Mouse (Mus musculus): ENCODE measurements around the gene Rab8a.
"Not testable (repeated sequence)": the region's sequence is repeated elsewhere in the genome, so short reads cannot be mapped to it uniquely, and the experiment has no call there.

Rab8a gene

GRCm38 (mm10) chr8:72160707-72161697 lies at the start of gene Rab8a:
TSS of gene Rab8a (plus strand) at chr8:72161200.
- peak; percentile 99 for DNase-seq (ENCODE audit: low spot score)

GRCm38 (mm10) chr8:72112486-72112885 lies 48.5 kb upstream of the Rab8a start:
- DNase-seq (ENCODE audit: low spot score) = no peak

- no peak for DNase-seq (ENCODE audit: low spot score)
Measured at GRCm38 (mm10) chr8:72115202-72115601, 45.8 kb upstream of the Rab8a start.

GRCm38 (mm10) chr8:72118616-72119015 lies 42.4 kb upstream of the Rab8a start:
- no peak for DNase-seq (ENCODE audit: low spot score)

- DNase-seq (ENCODE audit: low spot score) = not testable (repeated sequence)
Measured at GRCm38 (mm10) chr8:72121486-72121885, 39.5 kb upstream of the Rab8a start.

GRCm38 (mm10) chr8:72121997-72122396 lies 39.0 kb upstream of the Rab8a start:
- no peak for DNase-seq (ENCODE audit: low spot score)

GRCm38 (mm10) chr8:72127834-72128233 lies 33.2 kb upstream of the Rab8a start:
- DNase-seq (ENCODE audit: low spot score) = no peak

- no peak for DNase-seq (ENCODE audit: low spot score)
Measured at GRCm38 (mm10) chr8:72131251-72131650, 29.7 kb upstream of the Rab8a start.

- DNase-seq (ENCODE audit: low spot score) = no peak
Measured at GRCm38 (mm10) chr8:72131901-72132300, 29.1 kb upstream of the Rab8a start.

GRCm38 (mm10) chr8:72132417-72132816 lies 28.6 kb upstream of the Rab8a start:
- no peak for DNase-seq (ENCODE audit: low spot score)

GRCm38 (mm10) chr8:72132891-72133290 lies 28.1 kb upstream of the Rab8a start:
- no peak for DNase-seq (ENCODE audit: low spot score)

- DNase-seq (ENCODE audit: low spot score) = no peak
Measured at GRCm38 (mm10) chr8:72133507-72133906, 27.5 kb upstream of the Rab8a start.

- no peak for DNase-seq (ENCODE audit: low spot score)
Measured at GRCm38 (mm10) chr8:72134756-72135445, 26.1 kb upstream of the Rab8a start, which contains the start of gene Tpm4. TSS of gene Tpm4 (plus strand) at chr8:72134975.

GRCm38 (mm10) chr8:72135446-72136301 lies 25.3 kb upstream of the Rab8a start:
- DNase-seq (ENCODE audit: low spot score) = no peak

GRCm38 (mm10) chr8:72136302-72136978 lies 24.6 kb upstream of the Rab8a start:
- DNase-seq (ENCODE audit: low spot score) = no peak

GRCm38 (mm10) chr8:72137431-72137830 lies 23.6 kb upstream of the Rab8a start:
- DNase-seq (ENCODE audit: low spot score) = no peak

- DNase-seq (ENCODE audit: low spot score) = no peak
Measured at GRCm38 (mm10) chr8:72138456-72138855, 22.5 kb upstream of the Rab8a start.

GRCm38 (mm10) chr8:72143256-72143824 lies 17.7 kb upstream of the Rab8a start:
- no peak for DNase-seq (ENCODE audit: low spot score)

GRCm38 (mm10) chr8:72144345-72144975 lies 16.5 kb upstream of the Rab8a start:
- DNase-seq (ENCODE audit: low spot score) = no peak

- no peak for DNase-seq (ENCODE audit: low spot score)
Measured at GRCm38 (mm10) chr8:72145511-72145910, 15.5 kb upstream of the Rab8a start.

GRCm38 (mm10) chr8:72146056-72146455 lies 14.9 kb upstream of the Rab8a start:
- DNase-seq (ENCODE audit: low spot score) = no peak
